Mouse (Mus musculus) spleen, adult 2 months (tissue): ENCODE measurements at regions not wholly inside any gene's neighbourhood (a gene's known extent, or its start where the extent isn't known, plus 50 kb on each side); places are given as distances from the start of the nearest gene placed in this dataset.

Source experiments
- DNase-seq, 2 experiments: peaks; one replicate each; pipeline versions ENCODE4 v3.0.0 to v3.0.0-alpha.2; 2012 to 2021; ENCODE audit warnings: low spot score in 2 of 2, low read depth in 1 of 2
- H3K27ac ChIP-seq: fragments of 200-500 bp; 2 replicates; pipeline ENCODE4 v1.5.1; 2012; ENCODE audit warnings: low read length, inconsistent platforms; ENCODE audit not compliant: insufficient read depth
- H3K27me3 ChIP-seq: fragments of 200-500 bp; 2 replicates; pipeline ENCODE4 v1.6.1; 2012; ENCODE audit warnings: mild to moderate bottlenecking, moderate library complexity, low read length, inconsistent platforms; ENCODE audit not compliant: control insufficient read depth, insufficient read depth
- H3K36me3 ChIP-seq: fragments of 200-500 bp; 2 replicates; pipeline ENCODE4 v1.6.1; 2012; ENCODE audit warnings: mild to moderate bottlenecking, low read length, inconsistent platforms; ENCODE audit not compliant: control insufficient read depth, insufficient read depth
- H3K4me1 ChIP-seq: fragments of 200-500 bp; 2 replicates; pipeline ENCODE4 v1.6.1; 2011; ENCODE audit warnings: inconsistent platforms; ENCODE audit not compliant: control insufficient read depth, insufficient read depth, insufficient read length
- H3K4me3 ChIP-seq: fragments of 200-500 bp; 2 replicates; pipeline ENCODE4 v1.5.1; 2011; ENCODE audit warnings: mild to moderate bottlenecking, inconsistent platforms; ENCODE audit not compliant: insufficient read depth, insufficient read length; ENCODE audit errors: extremely low read depth
- CTCF ChIP-seq: fragments of 200-500 bp; IDR thresholded peaks from 2 replicates; pipeline ENCODE4 v1.5.1; 2011; ENCODE audit warnings: mild to moderate bottlenecking, inconsistent platforms; ENCODE audit not compliant: insufficient read depth, insufficient read length, insufficient replicate concordance; ENCODE audit errors: extremely low read depth
- POLR2A ChIP-seq: fragments of 200-500 bp; IDR thresholded peaks from 2 replicates; pipeline ENCODE4 v1.6.1; 2011; ENCODE audit warnings: low read depth, low read length, inconsistent platforms
- WGBS: fragments of 180-500 bp; shearing (Covaris S2); methylation state at CpG from one replicate; pipeline ENCODE4 v1.1.7; 2018; 5-methylcytosine and 5-hydroxymethylcytosine counted together

DNA sequence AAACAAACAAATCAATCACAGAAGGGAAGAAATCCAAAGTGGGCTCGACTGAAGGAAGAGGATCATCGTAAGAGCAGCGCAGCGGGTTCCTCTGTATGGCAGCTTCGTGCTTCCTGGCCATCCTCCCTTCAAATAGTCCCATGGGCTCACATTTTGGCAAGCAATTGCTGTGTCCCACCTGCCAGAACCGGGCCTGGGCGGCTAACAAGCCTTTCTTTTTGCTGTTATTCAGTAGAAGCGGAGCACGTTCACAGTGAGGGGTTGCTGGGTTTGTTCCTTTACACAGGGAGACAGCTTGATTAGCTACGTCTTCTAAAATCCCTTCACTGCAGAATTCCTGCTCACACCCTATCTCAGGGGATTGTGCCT is 258.6 kb upstream of the Prok2 start:
- TF ChIP-seq POLR2A (no peak), CTCF (no peak)
- no peaks in the 10 kb centered on the region for H3K36me3 ChIP-seq
- H3K4me1 ChIP-seq = no peaks in the 10 kb centered on the region
- no peak overlapping the region for H3K4me3 ChIP-seq
- DNase-seq = no peak
- H3K27ac ChIP-seq = no peak overlapping the region
- no peaks in the 10 kb centered on the region for H3K27me3 ChIP-seq
- 60% methylated on average over 10 of the region's 10 CpGs for WGBS

DNA sequence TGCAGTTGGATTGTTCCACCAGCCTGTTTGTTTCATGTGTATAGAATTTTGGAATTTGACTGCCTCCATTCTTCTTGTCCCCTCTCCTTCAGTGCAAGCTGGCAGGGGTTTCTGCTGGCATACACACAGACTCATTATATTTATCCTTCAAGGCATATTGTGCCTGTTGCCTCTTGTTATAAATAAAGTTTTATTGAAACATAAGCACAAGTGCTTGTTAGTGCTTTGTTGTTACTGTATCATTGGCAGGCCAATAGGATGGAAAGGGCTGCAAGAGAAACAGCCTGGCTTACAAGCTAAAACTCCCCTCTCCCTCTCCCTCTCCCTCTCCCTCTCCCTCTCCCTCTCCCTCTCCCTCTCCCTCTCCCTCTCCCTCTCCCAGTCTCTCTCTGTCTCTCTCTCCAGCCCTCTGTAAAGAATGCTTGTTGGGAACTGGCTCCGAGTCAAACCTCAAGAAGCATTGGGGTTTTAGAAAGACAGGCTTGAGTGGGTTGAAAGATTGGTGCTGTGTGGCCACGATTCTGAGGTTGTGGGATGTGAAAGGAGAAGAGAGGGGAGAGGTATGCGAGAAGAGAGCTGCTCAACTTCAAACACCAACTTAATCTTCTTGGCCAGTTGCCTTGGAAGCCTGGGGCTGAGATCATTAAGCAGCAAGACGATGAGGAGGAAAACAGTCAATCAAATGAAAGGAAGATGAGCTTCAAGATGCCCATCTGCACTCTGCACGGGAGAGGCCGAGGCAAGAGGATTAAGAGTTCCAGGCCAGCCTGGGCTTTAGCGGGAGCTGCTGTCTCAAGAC is 258.1 kb upstream of the Prok2 start:
- 48% methylated on average over 7 of the region's 7 CpGs for WGBS
- no peak overlapping the region for H3K27ac ChIP-seq
- TF ChIP-seq POLR2A = no peak
- no peak for TF ChIP-seq CTCF
- no peaks in the 10 kb centered on the region for H3K27me3 ChIP-seq
- no peak for DNase-seq
- no peaks in the 10 kb centered on the region for H3K4me1 ChIP-seq
- H3K36me3 ChIP-seq = no peaks in the 10 kb centered on the region
- no peak overlapping the region for H3K4me3 ChIP-seq

DNA sequence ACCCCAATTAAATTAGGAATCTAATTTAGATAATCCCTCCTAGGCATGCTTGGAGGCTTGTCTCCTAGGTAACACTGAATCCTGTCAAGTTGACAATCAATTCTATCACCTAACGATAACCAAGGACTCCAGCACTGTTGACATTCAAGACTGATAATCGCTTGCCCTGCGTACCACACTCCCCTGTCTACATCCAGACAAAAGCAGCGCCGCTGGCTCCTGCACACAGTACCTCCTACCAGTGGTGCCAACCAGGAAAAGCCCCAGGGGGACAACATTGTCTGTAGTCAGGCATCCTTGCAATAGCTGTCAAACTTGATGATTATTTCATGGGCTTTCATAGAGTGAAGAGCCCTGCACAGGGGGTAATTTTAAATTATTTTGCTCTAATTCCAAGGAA is 253.4 kb upstream of the Prok2 start:
- H3K27ac ChIP-seq = no peak overlapping the region
- H3K36me3 ChIP-seq = no peaks in the 10 kb centered on the region
- no peaks in the 10 kb centered on the region for H3K27me3 ChIP-seq
- no peaks in the 10 kb centered on the region for H3K4me1 ChIP-seq
- WGBS = 89% methylated on average over 5 of the region's 5 CpGs
- no peak overlapping the region for H3K4me3 ChIP-seq
- TF ChIP-seq POLR2A = no peak
- no peak for TF ChIP-seq CTCF
- no peak for DNase-seq

DNA sequence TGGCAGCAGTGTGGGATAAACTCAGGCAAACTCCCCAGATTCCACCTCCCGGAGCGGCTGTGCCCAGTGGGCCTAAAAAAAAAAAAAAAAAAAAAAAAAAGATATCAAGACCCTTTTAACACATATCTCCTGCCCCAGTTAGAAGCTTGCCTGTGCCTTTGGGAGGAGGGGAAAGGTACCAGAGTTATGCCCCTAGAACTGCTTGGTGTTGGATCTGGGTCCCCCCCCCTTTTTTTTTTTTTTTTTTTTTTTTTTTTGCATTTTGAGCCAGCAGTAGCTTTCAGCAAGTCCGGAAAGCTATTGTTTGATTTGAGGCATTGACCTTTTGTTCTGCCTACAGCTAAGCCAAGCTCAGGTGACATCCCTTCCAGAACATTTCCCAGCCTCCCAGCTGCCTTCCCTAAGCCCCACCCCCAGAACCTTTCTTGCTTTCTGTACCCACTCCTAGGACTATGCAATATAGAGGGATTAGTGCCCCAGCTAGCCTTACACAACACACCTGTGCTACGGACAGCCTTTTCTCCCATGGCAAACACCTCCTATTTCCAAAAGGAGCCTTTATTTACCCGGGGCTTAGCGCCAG is 252.1 kb upstream of the Prok2 start:
- WGBS = 86% methylated on average over 6 of the region's 6 CpGs
- H3K27ac ChIP-seq = no peak overlapping the region
- DNase-seq = no peak
- no peak overlapping the region for H3K4me3 ChIP-seq
- no peaks in the 10 kb centered on the region for H3K36me3 ChIP-seq
- no peak for TF ChIP-seq POLR2A
- H3K4me1 ChIP-seq = no peaks in the 10 kb centered on the region
- H3K27me3 ChIP-seq = no peaks in the 10 kb centered on the region

DNA sequence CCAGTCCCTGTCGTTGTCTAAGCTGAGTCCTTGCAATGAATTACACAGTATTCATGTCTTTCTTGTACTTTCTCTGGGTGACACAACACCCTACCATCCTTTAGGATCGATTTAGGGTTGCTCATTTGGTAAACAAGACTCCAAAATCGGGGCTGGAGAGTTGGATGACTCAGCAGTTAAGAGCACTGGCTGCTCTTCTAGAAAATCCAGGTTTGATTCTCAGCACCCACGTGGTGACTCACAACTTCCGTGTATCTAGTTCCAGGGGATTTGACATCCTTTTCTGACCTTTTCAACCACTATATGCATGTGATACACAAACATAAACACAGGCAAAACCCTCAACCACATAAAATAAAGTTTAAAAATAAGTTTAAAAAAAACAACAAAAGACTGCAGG is 250.0 kb upstream of the Prok2 start:
- H3K4me1 ChIP-seq = no peaks in the 10 kb centered on the region
- no peak overlapping the region for H3K27ac ChIP-seq
- TF ChIP-seq CTCF (no peak), POLR2A (no peak)
- no peaks in the 10 kb centered on the region for H3K27me3 ChIP-seq
- H3K36me3 ChIP-seq = no peaks in the 10 kb centered on the region
- no peak overlapping the region for H3K4me3 ChIP-seq
- no peak for DNase-seq
- WGBS = 62% methylated on average over 5 of the region's 5 CpGs

DNA sequence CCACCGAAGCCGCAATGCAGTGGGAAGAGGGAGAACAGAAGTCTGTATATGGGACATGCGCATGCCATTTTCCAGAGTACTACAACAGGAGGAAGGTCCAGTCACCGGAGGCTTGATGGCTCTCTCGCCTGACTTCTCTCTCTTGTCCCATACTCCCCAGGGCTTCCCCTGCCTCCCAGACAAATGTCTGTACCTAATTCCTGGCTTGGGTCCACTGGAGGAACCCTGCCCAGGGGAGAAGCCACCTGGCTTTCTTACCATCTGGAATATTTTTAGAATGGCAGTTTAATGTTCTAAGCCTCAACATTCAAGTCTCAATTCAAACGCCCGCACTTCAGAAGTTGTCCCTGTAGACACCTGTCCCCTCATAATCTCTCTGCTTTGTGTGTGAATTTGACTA is 249.3 kb upstream of the Prok2 start:
- Histone ChIP-seq H3K4me1 (no peaks in the 10 kb centered on the region), H3K36me3 (no peaks in the 10 kb centered on the region), H3K27me3 (no peaks in the 10 kb centered on the region), H3K4me3 (no peak overlapping the region), H3K27ac (no peak overlapping the region)
- DNase-seq = no peak
- TF ChIP-seq CTCF (no peak), POLR2A (no peak)
- 92% methylated on average over 7 of the region's 7 CpGs for WGBS

DNA sequence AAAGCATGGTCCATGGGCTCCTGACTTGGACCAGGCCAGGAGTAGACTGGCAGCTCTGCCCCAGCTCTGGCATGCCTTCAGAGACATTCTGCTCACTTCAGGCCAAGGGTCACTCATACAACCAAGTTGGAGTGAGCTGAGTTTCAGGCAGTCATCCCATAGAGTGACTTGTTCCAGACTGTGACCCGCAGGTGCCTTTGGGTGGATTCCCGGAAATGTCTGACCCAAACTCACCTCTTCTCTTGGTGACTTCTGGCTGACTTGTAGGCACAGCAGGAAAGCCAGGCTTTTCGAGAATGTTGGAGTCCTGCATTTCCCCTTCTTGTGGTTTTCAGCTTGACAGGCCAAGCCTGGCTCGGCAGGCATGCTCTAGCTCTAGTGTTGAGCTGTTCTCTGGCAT is 248.3 kb upstream of the Prok2 start:
- TF ChIP-seq CTCF = no peak
- TF ChIP-seq POLR2A = no peak
- H3K4me1 ChIP-seq = no peaks in the 10 kb centered on the region
- no peak overlapping the region for H3K27ac ChIP-seq
- H3K36me3 ChIP-seq = no peaks in the 10 kb centered on the region
- 52% methylated on average over 4 of the region's 4 CpGs for WGBS
- DNase-seq = no peak
- no peaks in the 10 kb centered on the region for H3K27me3 ChIP-seq
- no peak overlapping the region for H3K4me3 ChIP-seq
